Mouse (Mus musculus) left cerebral cortex, adult 2 months (tissue): Measurements from ENCODE around the gene Naga. TPM values are rescaled to one million over a fixed set of nuclear protein-coding genes. Genes with fewer than 3 reads are reported as not detected.
"Not testable (repeated sequence)": the region's sequence is repeated elsewhere in the genome, so short reads cannot be mapped to it uniquely, and the experiment has no call there.

Source experiments
- DNase-seq, 2 experiments: peaks; one replicate each; pipeline ENCODE4 v3.0.0; 2021 to 2022; ENCODE audit warnings: low spot score in 2 of 2, mixed read lengths in 1 of 2; ENCODE audit errors: extremely low spot score in 1 of 2
- H3K27ac ChIP-seq: fragments of 200-600 bp; 2 replicates; pipeline ENCODE4 v1.8.1; 2022
- H3K4me3 ChIP-seq: fragments of 200-600 bp; 2 replicates; pipeline ENCODE4 v1.8.1; 2022
- CTCF ChIP-seq: fragments of 200-600 bp; IDR thresholded peaks from 2 replicates; pipeline ENCODE4 v1.8.1; 2022; ENCODE audit warnings: antibody characterized with exemption, mild to moderate bottlenecking, moderate library complexity
- intact Hi-C: fragments of 180-260 bp; cut with DNase I; formaldehyde crosslinking; loops from one replicate; pipeline ENCODE4 v1.15.1; 2025
- total RNA-seq, 2 experiments: library from RNA; stranded (reverse); gene quantifications; 2 replicates each; pipeline ENCODE4 v1.2.3; 2021

The Naga gene
- total RNA-seq, 2 experiments from 2014 or later = 33.5 to 35.2 TPM

DNA sequence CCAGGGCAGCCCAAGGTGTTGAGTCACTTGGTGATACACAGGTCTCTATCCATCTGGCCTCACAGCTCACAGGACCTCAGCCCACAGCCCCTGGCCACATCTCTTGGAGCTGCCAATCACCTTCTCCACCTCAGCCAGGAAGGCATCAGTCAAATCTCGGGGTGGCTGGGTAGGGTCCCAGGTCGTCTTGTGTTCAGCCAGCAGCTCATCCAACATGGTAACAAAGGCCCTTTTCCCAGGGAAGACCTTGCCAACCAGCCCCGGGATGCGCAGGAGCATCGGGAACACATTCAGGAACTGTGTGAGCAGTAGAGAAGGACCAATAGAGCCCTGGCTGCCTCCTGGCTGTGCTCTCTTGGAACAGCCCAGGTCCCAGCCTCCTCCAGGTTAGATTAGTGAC is 34.3 kb upstream of the Naga start:
- Histone ChIP-seq H3K27ac (no peak overlapping the region), H3K4me3 (no peak overlapping the region)
- no peak for TF ChIP-seq CTCF
- intact Hi-C loops = no loop called here
- DNase-seq = no peak

DNA sequence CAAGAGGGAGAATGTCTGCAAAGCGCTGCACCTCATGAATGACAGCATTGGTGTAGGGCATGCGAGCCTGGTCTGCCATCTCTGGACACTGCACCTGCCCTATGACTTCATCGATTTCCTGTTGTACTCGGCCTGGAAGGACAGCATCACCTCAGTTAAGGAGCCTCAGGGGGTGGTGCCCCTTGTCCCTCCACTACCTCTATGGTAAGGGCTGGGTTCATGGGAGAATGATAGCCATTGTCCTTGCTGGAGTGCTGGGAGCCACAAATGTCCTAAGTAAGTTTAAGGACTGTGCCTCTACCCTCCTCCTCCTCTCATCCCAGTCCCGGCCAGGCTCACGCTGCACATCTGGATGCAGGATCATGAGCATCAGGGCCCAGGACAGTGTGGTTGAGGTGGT is 33.7 kb upstream of the Naga start:
- DNase-seq = no peak
- TF ChIP-seq CTCF = no peak
- H3K4me3 ChIP-seq = no peak overlapping the region
- H3K27ac ChIP-seq = no peak overlapping the region
- intact Hi-C loops = no loop called here

DNA sequence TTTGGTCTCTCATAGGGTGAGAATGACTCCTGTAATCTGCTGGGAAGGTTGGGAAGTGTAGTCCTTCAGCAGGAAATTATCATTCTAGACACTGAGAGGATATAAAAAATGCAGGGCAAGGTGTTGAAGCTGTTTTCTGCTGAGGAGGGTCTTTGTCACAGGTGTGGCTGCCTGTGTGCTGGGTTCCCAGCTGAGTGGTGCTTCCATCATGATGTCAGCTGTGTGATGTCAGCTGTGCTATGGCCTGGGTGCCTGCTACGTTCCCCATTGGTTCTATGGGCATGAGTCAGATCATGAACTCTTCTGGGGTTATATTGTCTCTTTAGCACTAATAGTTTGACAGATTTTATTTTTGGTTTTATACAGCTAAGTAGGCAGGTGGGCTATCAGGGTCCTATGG is 30.1 kb upstream of the Naga start:
- intact Hi-C loops = no loop called here
- no peak for TF ChIP-seq CTCF
- DNase-seq = no peak
- no peak overlapping the region for H3K27ac ChIP-seq
- H3K4me3 ChIP-seq = no peak overlapping the region

DNA sequence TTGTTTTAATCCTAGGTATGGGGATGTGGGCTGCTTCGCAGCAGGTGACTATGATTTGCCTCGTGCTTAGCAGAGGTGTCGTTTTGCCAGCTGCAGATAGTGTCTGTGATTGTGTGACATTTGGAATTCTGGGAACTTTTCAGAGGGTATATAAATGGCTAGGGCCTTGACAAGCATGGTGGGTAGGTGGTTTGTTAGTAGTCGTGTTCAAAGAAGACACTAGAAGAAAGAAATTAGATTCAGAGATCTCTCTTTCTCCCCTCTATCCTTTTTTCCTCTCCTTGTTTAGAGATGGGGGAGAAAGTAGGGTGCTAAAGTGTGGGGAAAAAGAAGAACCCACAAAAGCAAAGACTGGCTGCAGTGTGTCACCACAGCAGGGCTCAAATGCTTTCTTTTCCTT is 29.4 kb upstream of the Naga start:
- intact Hi-C loops = no loop called here
- H3K27ac ChIP-seq = no peak overlapping the region
- H3K4me3 ChIP-seq = no peak overlapping the region
- no peak for DNase-seq
- no peak for TF ChIP-seq CTCF

DNA sequence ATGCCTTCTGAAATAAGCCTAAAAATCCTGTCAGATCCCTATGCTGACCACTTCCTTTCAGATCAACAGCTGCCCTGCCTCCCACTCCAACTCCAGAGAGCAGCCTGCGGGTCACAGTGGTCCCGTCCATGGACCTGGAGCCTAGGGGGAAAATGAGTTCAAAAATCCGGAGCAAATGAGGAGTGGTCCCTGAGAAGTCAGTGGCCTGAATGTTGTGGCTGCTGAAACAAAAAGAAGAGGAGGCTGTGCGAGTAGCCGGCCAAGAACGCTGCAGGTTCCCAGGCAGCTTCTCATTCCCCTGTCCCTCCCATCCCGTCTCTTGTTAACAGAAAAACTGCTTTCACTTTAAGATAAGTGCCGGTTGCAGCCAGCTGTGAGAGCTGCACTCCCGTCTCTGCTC is 25.8 kb upstream of the Naga start:
- H3K27ac ChIP-seq, intact Hi-C loops, DNase-seq, H3K4me3 ChIP-seq: not testable (repeated sequence)

DNA sequence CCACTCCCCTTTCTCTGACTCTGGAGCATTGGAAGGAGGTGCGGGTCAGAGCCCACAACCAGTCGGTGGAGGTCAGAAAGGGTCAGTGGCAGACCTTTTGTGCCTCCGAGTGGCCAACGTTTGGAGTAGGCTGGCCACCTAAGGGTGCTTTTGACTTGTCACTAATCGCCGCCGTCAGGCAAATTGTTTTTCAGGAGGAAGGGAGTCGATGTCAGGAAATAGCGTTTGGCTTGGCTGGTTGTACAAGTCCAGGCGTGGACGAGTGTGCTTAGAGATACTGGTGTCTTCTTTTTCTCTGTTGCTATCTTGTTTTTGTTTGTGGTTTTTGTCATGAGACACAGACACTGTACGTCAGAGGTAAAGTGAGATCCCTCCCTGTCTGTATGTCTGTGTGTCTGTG is 25.1 kb upstream of the Naga start:
- H3K27ac ChIP-seq, H3K4me3 ChIP-seq, intact Hi-C loops, DNase-seq: not testable (repeated sequence)

DNA sequence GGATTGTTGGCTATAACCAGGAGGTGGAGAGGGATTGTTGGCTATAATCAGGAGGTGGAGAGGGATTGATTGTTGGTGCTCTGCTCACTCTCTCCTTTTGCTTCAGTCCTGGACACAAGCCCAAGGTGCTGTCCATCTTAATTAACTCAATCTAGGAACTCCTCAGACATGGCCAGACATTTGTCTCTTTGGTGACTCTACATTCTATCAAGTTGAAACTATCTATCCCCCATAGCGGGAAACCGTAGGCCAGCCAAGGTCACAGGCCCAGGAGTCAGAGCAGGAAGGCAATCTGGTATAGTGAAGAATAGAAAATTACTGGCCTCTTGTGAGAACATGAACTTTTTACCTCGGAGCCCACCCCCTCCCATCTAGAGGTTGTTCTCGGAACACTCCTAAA is 23.5 kb upstream of the Naga start:
- Histone ChIP-seq H3K4me3 (no peak overlapping the region), H3K27ac (no peak overlapping the region)
- no peak for DNase-seq
- intact Hi-C loops = no loop called here
- TF ChIP-seq CTCF = no peak

DNA sequence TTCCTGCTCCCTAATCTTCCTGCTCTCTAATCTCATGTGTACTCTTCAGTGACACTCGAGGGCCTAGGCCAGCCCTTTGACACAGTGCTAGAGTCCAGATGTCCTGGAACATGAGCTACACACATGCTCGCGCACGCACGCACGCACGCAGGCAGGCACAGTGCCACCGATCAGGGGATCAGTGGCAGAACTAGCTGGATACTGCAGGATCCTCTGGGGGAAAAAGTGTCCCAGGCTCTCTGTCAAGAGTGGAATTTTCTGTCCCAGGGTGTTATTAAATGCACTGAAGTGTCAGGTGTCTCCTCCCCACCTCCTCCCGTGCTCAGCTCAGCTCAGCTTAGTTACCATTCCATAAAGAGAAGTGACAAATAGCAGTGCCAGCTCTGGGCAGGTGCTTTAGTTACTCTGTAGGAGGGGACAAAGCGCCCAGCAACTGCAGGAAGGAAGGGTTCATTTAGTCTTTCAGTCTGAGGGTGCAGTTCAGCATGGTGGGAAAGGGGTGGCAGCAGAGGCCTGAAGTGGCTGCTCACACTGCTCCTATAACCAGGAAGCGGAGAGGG is 22.8 kb upstream of the Naga start:
- Histone ChIP-seq H3K4me3 (no peak overlapping the region), H3K27ac (no peak overlapping the region)
- intact Hi-C loops = no loop called here
- DNase-seq = no peak
- TF ChIP-seq CTCF = peak; percentile 23

DNA sequence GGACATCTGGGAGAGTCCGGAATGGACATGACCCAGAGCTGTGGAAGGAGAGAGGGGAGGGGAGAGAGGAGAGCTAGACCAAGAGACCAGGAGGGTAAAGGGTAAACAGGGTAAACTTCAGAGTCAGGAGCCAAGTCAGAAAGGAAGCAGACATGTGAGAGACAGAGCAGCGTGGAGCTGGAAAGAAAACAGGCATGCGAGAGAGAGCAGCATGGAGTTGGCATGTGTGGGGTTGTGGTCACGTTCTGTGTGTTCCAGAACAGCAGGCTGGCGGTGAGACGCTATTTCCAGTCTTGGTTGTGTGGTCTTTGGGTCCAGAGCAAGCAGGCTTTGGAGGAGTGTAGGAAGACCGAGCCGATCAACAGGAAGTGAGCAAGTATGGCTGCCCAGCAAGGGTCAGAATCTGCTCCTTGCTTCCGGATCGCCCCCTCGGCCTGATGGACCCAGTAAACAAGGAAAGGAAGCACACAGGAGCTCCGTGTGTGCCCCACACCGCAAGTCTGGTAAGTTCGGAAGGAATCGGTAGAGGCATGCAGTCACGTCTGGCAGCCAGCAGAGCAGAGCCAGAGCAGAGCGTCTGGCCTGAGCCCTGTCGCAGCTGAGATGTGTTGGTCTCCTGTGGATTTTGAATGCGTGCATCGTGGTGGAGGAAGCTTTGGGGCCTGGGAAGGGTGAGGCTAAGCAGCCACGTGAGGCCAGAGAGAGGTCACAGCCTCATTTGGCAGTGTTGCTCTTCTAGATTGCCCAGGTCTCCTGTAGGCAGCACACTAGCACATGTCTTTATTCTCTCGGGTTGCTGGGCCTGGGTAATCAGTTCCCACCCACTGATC is 19.9 kb upstream of the Naga start:
- TF ChIP-seq CTCF = no peak
- Histone ChIP-seq H3K27ac (no peak overlapping the region), H3K4me3 (no peak overlapping the region)
- no peak for DNase-seq
- intact Hi-C loops = no loop called here

DNA sequence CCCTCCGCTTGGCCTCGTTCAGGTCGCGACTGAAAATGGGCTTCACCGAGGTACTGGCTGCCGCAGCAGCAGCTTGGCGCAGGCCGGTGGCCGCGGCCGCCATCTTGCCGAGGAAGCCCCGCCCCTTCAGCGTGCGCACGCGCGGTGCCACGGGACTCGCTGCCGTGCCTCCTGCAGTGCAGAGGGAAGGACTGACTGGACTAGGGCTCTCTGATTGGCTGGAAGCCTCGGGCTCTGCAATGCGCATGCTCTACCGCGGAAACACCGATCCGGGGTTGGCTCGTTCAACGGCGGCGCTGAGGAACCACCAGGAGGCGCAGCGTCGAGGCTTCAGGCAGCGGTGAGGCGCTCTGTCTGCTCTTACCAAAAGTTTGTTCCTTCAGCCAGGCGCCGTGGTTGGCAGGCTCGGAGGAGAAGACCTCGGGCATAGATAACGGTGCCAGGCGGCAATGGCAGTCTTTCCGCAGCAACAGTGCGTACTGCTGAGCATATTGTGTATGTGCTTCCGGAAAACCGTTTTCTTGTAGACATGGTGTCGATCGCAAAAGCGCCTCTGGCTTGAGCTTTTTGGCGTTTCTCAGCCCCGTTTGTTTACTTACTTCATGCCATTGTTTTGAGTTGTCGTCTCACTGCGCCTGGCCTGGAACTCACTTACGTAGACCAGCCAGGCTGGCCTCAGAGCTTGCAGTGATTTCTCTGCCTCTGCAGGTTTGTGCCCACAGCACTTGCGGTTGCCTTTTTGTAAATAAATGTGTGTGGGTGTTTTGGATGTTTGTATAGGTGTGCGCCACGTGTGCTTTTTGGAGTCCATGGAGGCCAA is 15.6 kb upstream of the Naga start, which contains the start of gene Ndufa6:
TSS of gene Ndufa6 (minus strand) at position 197 of the 820 bp plus-strand sequence.
- intact Hi-C loops = loop anchor here (1.0 to 2.0 kb wide), 2 partner anchors 24 to 63 kb away; no protein-coding TSS in a partner anchor
- TF ChIP-seq CTCF = peak; percentile 96
- Histone ChIP-seq H3K4me3 (peak within 1 kb of the TSS; percentile 70), H3K27ac (peak within 1 kb of the TSS; percentile 98)
- DNase-seq = peak; percentile 96 to 97

DNA sequence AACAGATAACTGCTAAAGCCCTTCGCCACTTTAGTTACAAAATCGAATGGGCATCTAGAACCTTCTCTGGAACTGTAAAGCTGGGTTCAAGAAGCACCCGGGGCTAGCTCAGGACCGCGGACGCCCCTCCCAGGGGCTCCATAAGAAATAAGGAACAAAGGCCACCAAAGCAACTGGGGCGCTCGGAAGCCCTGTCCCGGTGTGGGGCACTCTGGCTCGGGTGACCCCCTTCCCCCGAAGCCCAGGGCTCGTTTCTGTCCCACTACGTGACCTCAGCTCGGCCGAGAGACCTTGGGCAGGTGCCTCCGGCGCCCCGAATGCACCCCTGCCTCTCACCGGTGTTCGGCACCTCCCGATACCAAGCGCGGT is 15.0 kb upstream of the Naga start:
- TF ChIP-seq CTCF = no peak
- H3K27ac ChIP-seq = peak overlapping the region; percentile 98
- intact Hi-C loops = loop anchor here (1.0 to 2.0 kb wide), 3 partner anchors 25 to 87 kb away; no protein-coding TSS in a partner anchor
- DNase-seq = no peak
- peak overlapping the region; percentile 70 for H3K4me3 ChIP-seq
